Mouse (Mus musculus) olfactory bulb, adult 2 months (tissue): ENCODE measurements around the gene Tor3a.

ENCODE experiments used
- CTCF ChIP-seq: fragments of 200-500 bp; IDR thresholded peaks from 2 replicates; pipeline ENCODE4 v1.5.1; 2012; ENCODE audit warnings: low read depth, mild to moderate bottlenecking, low read length, moderate library complexity; ENCODE audit not compliant: insufficient read depth
- POLR2A ChIP-seq: fragments of 200-500 bp; IDR thresholded peaks from 2 replicates; pipeline ENCODE4 v1.6.1; 2012; ENCODE audit warnings: mild to moderate bottlenecking, low read depth, low read length, moderate library complexity; ENCODE audit not compliant: insufficient read depth

DNA sequence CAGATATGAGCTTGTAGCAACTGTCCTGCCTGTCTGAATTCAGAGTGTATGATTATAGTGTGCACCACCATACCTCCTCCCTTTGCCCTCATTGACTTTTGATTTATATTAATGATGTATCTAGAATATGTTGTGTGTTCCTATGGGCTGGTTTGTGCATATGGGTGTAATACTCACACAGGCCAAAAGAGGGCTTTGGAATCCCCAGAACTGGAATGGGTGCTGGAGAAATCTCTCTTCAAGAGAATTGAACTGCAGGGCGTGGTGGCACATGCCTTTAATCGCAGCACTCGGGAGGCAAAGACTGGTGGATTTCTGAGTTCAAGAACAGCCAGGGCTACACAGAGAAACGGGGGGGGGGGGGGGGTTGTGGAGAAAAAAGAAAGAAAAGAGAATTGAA, 47.4 kb downstream of the Tor3a start:
- no peak for TF ChIP-seq CTCF
- TF ChIP-seq POLR2A = no peak
